Mouse (Mus musculus) ES-Bruce4 (cell line): ENCODE data around the gene Acan. TPM values are rescaled to one million over a fixed set of nuclear protein-coding genes. Genes with fewer than 3 reads are reported as not detected.

Experiments
- H3K27ac ChIP-seq: 2 replicates; pipeline ENCODE4 v1.5.1; 2012; ENCODE audit warnings: low read length, inconsistent platforms; ENCODE audit not compliant: insufficient read depth
- H3K27me3 ChIP-seq: 2 replicates; pipeline ENCODE4 v1.6.1; 2012; ENCODE audit warnings: mild to moderate bottlenecking, low read length, inconsistent platforms; ENCODE audit not compliant: control insufficient read depth, poor library complexity, insufficient read depth, severe bottlenecking
- H3K36me3 ChIP-seq: 2 replicates; pipeline ENCODE4 v1.6.1; 2012; ENCODE audit warnings: inconsistent platforms, mild to moderate bottlenecking, low read length, moderate library complexity; ENCODE audit not compliant: control insufficient read depth, poor library complexity, insufficient read depth, severe bottlenecking
- H3K4me1 ChIP-seq: one replicate; pipeline ENCODE4 v1.8.1; 2011; ENCODE audit warnings: low read length; ENCODE audit not compliant: control insufficient read depth, insufficient read depth
- H3K4me3 ChIP-seq: 2 replicates; pipeline ENCODE4 v1.5.1; 2011; ENCODE audit warnings: low read depth, mild to moderate bottlenecking, low read length
- H3K9ac ChIP-seq: 2 replicates; pipeline ENCODE4 v1.6.1; 2012; ENCODE audit warnings: low read depth, mild to moderate bottlenecking, inconsistent platforms; ENCODE audit not compliant: poor library complexity, severe bottlenecking
- H3K9me3 ChIP-seq: replicated peaks from 2 replicates; pipeline ENCODE4 v1.6.1; 2012; ENCODE audit warnings: mild to moderate bottlenecking, low read length, inconsistent platforms; ENCODE audit not compliant: control insufficient read depth, poor library complexity, insufficient read depth, severe bottlenecking
- CTCF ChIP-seq: IDR thresholded peaks from one replicate; pipeline ENCODE4 v1.8.1; 2011; ENCODE audit warnings: low read depth, low read length
- EP300 ChIP-seq: IDR thresholded peaks from 2 replicates; pipeline ENCODE4 v1.6.1; 2011; ENCODE audit warnings: low read depth, low read length; ENCODE audit not compliant: insufficient read depth
- POLR2A ChIP-seq: IDR thresholded peaks from one replicate; pipeline ENCODE4 v1.8.1; 2011; ENCODE audit warnings: low read length; ENCODE audit not compliant: insufficient read depth
- polyA plus RNA-seq: library from polyadenylated mRNA; stranded (reverse); fragments of >200 nt; gene quantifications from 2 replicates; pipeline ENCODE4 v1.2.4, GENCODE M21; 2011; ENCODE audit warnings: low read depth; ENCODE audit not compliant: missing spikeins, insufficient read depth, insufficient read length

Acan gene
- polyA plus RNA-seq, 1 experiment = 2.0 TPM

DNA sequence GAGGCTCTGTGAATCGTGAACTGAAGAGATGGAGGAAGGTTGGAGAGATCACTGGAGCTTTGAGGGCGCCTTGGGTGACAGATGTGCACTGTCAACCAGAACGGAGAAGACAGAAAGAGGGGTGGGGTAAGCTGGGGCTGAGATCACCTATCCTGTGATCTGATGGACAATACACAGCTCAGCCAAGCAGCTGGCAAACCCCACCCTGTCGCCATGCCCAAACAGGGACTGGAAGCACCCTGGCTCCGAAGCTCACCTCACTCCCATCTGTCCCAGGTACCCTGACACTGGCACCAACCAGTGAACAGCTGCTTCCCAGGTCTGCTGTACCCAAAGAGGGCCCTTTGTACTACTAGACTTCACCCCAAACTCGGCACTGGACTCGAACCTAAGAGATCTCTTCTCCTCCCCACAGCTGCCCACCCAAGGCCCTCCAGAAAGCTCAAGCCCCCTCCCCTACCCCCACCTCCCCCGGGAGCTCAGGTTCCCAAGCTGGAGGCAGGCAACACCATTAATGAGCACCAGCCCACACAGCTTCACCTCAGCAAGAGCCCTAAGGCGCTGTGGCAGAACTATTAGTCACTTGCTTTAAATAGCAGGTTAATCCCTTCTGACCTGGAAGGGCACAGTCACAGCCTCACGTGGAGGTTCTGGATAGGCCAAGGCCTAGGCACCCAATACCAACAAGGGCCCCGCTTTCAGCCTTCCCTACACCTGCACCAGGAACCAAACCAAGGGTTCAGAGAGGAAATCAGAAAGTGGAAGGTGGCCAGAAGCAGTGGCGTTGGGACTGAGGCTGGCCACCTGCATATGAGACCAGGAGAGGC lies 93.9 kb downstream of the Acan start:
- peak overlapping the region; percentile 49 for H3K4me3 ChIP-seq
- peaks cover 3% of the 10 kb centered on the region for H3K4me1 ChIP-seq
- no peaks in the 10 kb centered on the region for H3K9me3 ChIP-seq
- no peak for TF ChIP-seq EP300
- TF ChIP-seq CTCF = no peak
- TF ChIP-seq POLR2A = no peak
- no peaks in the 10 kb centered on the region for H3K27me3 ChIP-seq
- H3K36me3 ChIP-seq = peaks cover 19% of the 10 kb centered on the region
- H3K9ac ChIP-seq = peak overlapping the region; percentile 34
- H3K27ac ChIP-seq = no peak overlapping the region

DNA sequence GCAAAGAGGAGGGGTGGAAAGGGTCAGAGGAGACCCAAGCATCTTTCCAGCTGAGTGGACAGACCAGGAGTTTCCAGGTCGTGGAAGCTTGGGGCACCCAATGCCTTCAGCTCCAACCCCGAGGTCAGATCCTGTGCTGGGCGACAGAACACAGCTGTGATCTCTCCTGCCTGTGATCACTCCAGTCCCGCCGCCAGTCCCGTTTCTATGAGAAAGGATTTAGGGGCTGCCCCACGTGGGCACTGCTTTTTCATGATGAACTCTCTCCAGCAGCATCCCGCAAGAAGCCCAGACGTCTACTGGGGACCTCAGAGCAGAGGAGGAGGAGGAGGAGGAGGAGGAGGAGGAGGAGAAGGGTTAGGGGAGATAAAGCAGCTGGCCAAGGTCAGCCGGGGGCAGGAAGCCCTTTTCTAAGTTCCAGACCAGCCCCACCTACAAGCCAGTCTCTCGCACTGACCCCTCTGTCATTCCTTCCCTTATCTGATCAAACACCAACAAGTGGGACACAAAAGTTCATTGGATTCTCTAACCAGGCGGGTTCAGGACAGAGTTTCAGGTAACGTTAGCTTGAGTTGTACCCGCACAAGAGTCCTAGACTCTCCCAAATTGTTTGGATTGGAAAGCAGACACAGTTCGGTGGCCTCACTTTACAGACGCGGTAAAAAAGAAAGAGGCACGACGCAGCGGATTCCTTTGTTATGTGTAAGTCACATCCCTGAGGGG lies 94.8 kb downstream of the Acan start:
- H3K4me3 ChIP-seq = peak overlapping the region; percentile 78
- H3K9ac ChIP-seq = peak overlapping the region; percentile 34
- H3K27ac ChIP-seq = 0 out of 2 replicates have a peak overlapping the region, but pooled peaks have one; percentile 23
- no peaks in the 10 kb centered on the region for H3K9me3 ChIP-seq
- peaks cover 3% of the 10 kb centered on the region for H3K4me1 ChIP-seq
- TF ChIP-seq POLR2A (no peak), CTCF (no peak)
- H3K27me3 ChIP-seq = no peaks in the 10 kb centered on the region
- H3K36me3 ChIP-seq = peaks cover 12% of the 10 kb centered on the region

DNA sequence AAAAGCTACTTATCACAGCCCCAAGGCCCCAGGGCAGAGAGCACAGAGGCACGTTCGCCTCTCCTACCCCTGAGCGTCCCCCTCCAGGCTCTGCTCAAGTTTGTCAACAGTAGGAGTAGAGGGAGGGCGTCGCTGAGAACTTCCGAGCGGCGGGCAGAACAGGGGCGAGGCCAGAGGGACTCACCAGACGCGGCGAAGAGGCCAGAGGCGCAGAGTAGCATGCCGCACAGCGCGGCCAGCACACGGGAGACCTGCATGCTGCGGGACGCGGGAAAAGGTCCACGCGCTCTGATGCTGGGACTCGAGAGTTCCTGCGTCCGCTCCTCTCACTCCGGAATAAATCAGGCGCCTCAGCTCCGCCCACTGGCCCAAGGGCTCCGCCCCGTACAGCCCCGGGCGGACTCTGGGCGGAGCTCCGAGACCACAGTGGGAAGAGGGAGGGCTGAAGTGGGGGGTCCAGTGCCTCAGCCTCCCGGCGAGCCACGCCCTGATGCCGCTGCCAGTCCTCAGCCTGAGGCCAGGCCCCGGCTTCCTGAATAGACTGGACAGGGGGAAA lies 95.5 kb downstream of the Acan start, which contains the start of gene Mfge8:
Gene Mfge8, minus strand, starts transcription at position 350 of the 556 bp plus-strand sequence.
- H3K4me3 ChIP-seq = peak within 1 kb of the TSS; percentile 78
- peak within 1 kb of the TSS; percentile 34 for H3K9ac ChIP-seq
- H3K9me3 ChIP-seq = no peaks in the 10 kb centered on the region
- TF ChIP-seq EP300 = peak; percentile 77
- TF ChIP-seq POLR2A = peak; percentile 84
- TF ChIP-seq CTCF = no peak
- peak within 1 kb of the TSS; percentile 23; the same call in 1 of the 2 replicates for H3K27ac ChIP-seq
- peaks cover 3% of the 10 kb centered on the region for H3K4me1 ChIP-seq
- H3K36me3 ChIP-seq = peaks cover 9% of the 10 kb centered on the region; the same call in 1 of the 2 replicates
- no peaks in the 10 kb centered on the region for H3K27me3 ChIP-seq

- Histone ChIP-seq H3K4me3 (no peak overlapping the region), H3K27ac (no peak overlapping the region), H3K36me3 (peaks cover 9% of the 10 kb centered on the region; the same call in 1 of the 2 replicates), H3K4me1 (peaks cover 3% of the 10 kb centered on the region), H3K9me3 (no peaks in the 10 kb centered on the region), H3K9ac (no peak overlapping the region), H3K27me3 (no peaks in the 10 kb centered on the region)
- TF ChIP-seq CTCF (no peak), POLR2A (no peak), EP300 (no peak)
Measured at GRCm38 (mm10) chr7:79149522-79149921, 96.2 kb downstream of the Acan start.

DNA sequence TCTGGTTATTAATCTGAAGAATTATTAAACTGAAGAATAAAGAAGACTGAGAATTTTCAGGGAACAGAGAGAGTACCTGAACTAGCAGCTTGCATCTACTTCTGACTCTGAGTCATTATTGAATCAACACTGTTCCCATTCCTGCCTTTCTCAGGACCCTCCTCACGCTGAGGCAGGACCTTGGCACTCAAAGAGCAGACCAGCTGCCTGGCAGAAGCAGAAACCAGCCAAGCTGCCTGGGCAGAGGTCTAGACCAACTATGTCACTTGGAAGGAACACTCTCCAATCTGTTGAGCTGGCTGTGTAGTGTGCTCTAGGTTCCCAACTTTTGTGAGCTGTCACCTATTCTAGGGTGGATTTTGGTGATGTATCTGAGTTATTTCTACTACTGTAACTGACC lies 106.1 kb downstream of the Acan start:
- Histone ChIP-seq H3K27me3 (no peaks in the 10 kb centered on the region), H3K27ac (no peak overlapping the region), H3K36me3 (no peaks in the 10 kb centered on the region), H3K4me3 (no peak overlapping the region), H3K9me3 (no peaks in the 10 kb centered on the region), H3K4me1 (no peaks in the 10 kb centered on the region), H3K9ac (no peak overlapping the region)
- no peak for TF ChIP-seq CTCF
- TF ChIP-seq EP300 = no peak
- TF ChIP-seq POLR2A = no peak

Other genes with a start within 250 kb of the Acan start
- gene Det1, start 206.2 kb upstream of the Acan start, polyA plus RNA-seq = 10.8 and 14.5 TPM in 2 replicates
- gene Aen, start 157.6 kb upstream of the Acan start, polyA plus RNA-seq = 117 and 121 TPM in 2 replicates
- gene Isg20, start 140.1 kb upstream of the Acan start, polyA plus RNA-seq = 3.5 and 4.8 TPM in 2 replicates
- gene Hapln3, start 77.5 kb downstream of the Acan start, polyA plus RNA-seq = 0.56 and 1.7 TPM in 2 replicates
- 148 and 151 TPM in 2 replicates for gene Mfge8, start 95.6 kb downstream of the Acan start, polyA plus RNA-seq
- gene Abhd2, start 219.7 kb downstream of the Acan start, polyA plus RNA-seq = 37.4 and 38.6 TPM in 2 replicates